Mouse (Mus musculus): ENCODE results near the gene H2al1f.
"Not testable (repeated sequence)": the region's sequence is repeated elsewhere in the genome, so short reads cannot be mapped to it uniquely, and the experiment has no call there.

Gene H2al1f

DNA sequence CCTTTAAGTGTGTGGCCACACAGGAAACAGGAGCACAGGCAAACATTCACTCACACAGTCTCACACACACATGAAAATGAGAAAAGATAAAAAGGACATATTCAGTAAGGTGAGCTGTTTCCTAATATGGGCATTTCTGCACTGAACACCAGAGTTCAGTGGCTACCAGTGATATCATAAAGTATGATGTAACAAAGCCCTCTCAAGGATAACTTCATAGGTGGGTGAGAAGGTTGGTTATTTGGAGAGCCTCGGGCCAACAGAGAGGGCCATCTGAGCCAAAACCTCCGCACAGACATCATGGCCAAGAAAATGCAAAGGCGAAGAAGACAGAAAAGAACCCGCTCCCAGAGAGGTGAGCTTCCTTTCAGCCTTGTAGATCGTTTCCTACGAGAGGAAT, at the start of gene H2al1f:
H2al1f (plus strand) TSS at position 301 of the 400 bp plus-strand sequence.
- not testable (repeated sequence) for DNase-seq (ENCODE audit: extremely low read depth, low read depth)

DNA sequence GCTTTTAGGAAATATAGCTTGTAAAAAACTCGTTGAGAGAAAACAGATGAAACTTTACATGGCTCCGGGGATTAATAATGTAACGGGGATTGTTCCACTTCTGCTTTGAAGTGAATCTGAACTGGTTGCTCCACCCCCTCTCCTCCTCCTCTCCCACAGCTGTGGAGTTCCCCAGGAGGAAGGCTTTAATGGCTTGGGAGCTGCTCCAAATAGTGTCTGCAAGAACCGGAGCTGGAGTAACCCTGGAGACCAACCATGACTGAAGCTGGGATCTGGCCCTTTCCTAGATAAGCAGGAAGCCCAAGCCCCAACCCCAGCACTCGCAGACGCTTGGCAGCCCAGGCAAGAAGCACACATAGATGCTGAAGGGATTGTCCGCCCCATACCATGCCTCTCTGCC, 47.2 kb upstream of the H2al1f start:
- DNase-seq (ENCODE audit: extremely low read depth, low read depth): no peak

DNA sequence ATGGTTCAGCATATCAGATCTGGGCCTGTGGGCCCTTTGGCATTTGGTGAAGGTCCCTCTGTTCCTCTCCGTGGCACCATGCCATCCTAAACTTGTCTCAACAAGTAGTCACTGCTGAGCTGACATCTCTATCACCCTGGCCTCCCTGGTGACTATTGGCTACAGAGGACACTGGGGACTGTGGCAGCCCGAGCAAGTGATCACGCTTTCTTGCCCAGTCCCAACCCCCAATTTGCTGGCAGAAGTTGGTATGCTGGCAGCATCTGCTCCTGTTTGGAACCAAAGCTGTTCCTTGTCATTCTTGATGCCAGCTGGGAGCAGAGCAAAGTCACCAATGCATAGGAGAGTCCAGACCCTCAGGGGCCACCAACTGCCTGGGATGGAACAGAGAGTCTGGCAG, 45.9 kb upstream of the H2al1f start:
- no peak for DNase-seq (ENCODE audit: extremely low read depth, low read depth)

DNA sequence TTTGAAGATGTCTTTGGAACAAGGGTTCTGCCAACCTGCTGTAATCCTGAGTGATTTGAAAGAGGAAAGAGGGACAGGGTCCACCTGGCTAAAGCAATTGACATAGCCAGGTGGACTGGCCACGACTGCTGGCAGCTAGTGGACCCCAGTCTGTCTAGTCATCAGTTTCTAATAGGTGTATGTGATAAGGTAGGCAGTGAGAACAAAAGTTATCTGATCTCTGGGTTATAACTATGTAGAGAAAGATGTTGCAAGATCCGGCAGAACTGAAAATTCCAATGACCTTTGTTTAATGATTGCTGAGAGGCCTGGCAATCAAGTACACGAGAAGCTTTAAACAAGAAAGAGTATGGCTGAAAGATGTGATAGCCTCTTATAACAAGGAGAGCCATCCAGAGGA, 41.8 kb upstream of the H2al1f start:
- no peak for DNase-seq (ENCODE audit: extremely low read depth, low read depth)

DNA sequence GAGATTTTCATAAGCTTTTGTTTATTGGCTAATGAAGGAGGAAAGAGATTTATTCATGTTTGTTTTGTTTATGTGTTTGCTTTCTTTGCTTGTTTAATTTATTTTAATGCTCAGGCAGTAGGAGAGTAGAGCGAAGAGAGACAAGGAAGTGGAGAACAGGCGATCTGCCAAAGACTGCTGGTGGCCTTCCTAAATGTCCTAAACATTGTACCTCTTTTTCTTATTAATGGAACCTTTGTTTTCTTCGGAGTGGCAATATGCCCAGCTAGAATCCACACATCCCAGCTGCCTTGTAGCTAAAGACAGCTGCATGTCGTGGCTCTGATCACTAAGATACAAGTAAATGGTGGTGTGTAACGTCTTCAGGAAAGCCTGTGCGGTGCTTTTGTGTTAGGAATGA, 37.9 kb upstream of the H2al1f start:
- no peak for DNase-seq (ENCODE audit: extremely low read depth, low read depth)

DNA sequence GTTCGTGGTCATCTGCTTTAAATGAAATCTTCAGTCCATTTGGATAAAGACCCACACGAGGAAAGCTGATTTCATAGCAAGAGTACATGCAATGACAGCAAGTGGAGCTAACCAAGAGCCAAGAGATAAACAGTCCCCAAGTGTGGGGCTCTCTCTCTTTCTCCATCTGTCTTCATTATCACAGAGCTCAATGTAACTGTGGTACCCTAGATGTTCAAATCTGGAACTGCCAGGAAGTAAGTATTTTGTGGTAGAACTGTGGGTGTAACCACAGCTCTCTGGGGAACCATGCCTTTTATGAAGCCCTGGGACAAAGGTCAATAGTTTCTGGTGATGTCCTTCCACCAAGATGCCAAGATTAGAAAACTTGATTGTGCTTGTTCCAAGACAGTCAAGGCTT, 34.2 kb upstream of the H2al1f start:
- no peak for DNase-seq (ENCODE audit: extremely low read depth, low read depth)

DNA sequence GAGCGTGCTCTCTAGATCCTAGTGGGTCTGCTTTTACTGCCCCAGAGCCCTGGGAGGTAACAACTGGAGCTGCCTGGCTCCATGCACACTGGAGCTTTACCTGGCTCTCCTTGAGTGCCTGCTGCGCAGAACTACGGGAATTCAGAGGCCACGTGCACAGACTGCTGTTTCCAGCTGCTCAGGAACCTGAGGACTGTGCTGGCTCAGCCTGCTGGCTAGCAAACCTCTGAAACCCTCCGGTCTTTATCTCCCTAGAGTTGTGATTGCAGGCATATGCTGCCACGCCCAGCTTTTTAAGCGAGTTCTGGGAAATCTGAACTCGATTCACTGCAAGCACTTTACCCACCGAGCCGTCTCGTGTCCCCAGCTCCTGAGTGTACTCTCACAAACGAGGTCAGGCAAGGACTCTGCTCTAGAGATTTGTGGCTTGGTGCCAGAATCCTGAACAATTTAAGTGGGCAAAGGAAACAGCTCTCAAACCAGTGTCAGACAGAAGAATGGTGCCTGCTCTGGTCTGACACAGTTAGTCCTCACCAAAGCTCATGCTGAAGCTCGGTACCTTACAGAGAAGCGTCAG, 26.6 kb upstream of the H2al1f start:
- no peak for DNase-seq (ENCODE audit: extremely low read depth, low read depth)

DNA sequence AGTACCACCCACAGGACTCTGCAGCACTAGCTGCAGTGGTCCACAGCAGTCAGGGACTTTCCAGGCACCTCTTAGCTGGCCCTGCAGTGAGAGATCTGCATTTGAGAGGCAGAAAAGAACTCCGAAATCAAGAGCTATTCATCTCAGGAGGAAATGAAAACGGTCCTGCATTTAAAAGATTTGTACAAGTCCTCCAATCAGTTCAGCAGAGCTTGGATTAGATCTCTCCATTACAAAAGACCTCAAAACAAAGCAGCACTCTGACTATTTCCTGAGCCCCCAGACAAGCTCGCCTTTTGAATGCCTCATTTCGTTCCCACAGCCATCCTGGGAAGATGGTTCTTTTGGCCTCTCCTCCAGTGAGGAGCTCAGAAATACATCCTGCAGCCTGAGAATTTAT, 25.7 kb upstream of the H2al1f start:
- no peak for DNase-seq (ENCODE audit: extremely low read depth, low read depth)

DNA sequence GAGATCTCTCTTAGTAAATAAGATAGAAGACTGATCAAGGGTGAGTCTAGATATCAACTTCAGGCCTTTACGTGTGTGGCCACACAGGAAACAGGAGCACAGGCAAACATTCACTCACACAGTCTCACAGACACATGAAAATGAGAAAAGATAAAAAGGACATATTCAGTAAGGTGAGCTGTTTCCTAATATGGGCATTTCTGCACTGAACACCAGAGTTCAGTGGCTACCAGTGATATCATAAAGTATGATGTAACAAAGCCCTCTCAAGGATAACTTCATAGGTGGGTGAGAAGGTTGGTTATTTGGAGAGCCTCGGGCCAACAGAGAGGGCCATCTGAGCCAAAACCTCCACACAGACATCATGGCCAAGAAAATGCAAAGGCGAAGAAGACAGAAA, 16.0 kb upstream of the H2al1f start, which contains the start of gene H2al1a:
H2al1a (plus strand) TSS at position 301 of the 400 bp plus-strand sequence.
- DNase-seq (ENCODE audit: extremely low read depth, low read depth): not testable (repeated sequence)

DNA sequence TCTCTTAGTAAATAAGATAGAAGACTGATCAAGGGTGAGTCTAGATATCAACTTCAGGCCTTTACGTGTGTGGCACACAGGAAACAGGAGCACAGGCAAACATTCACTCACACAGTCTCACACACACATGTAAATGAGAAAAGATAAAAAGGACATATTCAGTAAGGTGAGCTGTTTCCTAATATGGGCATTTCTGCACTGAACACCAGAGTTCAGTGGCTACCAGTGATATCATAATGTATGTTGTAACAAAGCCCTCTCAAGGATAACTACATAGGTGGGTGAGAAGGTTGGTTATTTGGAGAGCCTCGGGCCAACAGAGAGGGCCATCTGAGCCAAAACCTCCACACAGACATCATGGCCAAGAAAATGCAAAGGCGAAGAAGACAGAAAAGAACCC, 12.8 kb upstream of the H2al1f start, which contains the start of gene H2al1b:
H2al1b (plus strand) TSS at position 301 of the 400 bp plus-strand sequence.
- not testable (repeated sequence) for DNase-seq (ENCODE audit: extremely low read depth, low read depth)

DNA sequence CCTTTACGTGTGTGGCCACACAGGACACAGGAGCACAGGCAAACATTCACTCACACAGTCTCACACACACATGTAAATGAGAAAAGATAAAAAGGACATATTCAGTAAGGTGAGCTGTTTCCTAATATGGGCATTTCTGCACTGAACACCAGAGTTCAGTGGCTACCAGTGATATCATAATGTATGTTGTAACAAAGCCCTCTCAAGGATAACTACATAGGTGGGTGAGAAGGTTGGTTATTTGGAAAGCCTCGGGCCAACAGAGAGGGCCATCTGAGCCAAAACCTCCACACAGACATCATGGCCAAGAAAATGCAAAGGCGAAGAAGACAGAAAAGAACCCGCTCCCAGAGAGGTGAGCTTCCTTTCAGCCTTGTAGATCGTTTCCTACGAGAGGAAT, 9.6 kb upstream of the H2al1f start, which contains the start of gene H2al1c:
H2al1c (plus strand) TSS at position 301 of the 400 bp plus-strand sequence.
- DNase-seq (ENCODE audit: extremely low read depth, low read depth): not testable (repeated sequence)

DNA sequence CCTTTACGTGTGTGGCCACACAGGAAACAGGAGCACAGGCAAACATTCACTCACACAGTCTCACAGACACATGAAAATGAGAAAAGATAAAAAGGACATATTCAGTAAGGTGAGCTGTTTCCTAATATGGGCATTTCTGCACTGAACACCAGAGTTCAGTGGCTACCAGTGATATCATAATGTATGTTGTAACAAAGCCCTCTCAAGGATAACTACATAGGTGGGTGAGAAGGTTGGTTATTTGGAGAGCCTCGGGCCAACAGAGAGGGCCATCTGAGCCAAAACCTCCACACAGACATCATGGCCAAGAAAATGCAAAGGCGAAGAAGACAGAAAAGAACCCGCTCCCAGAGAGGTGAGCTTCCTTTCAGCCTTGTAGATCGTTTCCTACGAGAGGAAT, 6.4 kb upstream of the H2al1f start, which contains the start of gene H2al1d:
H2al1d (plus strand) TSS at position 301 of the 400 bp plus-strand sequence.
- DNase-seq (ENCODE audit: extremely low read depth, low read depth): not testable (repeated sequence)

DNA sequence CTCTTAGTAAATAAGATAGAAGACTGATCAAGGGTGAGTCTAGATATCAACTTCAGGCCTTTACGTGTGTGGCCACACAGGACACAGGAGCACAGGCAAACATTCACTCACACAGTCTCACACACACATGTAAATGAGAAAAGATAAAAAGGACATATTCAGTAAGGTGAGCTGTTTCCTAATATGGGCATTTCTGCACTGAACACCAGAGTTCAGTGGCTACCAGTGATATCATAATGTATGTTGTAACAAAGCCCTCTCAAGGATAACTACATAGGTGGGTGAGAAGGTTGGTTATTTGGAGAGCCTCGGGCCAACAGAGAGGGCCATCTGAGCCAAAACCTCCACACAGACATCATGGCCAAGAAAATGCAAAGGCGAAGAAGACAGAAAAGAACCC, 3.3 kb upstream of the H2al1f start, which contains the start of gene H2al1e:
H2al1e (plus strand) TSS at position 301 of the 400 bp plus-strand sequence.
- not testable (repeated sequence) for DNase-seq (ENCODE audit: extremely low read depth, low read depth)

DNA sequence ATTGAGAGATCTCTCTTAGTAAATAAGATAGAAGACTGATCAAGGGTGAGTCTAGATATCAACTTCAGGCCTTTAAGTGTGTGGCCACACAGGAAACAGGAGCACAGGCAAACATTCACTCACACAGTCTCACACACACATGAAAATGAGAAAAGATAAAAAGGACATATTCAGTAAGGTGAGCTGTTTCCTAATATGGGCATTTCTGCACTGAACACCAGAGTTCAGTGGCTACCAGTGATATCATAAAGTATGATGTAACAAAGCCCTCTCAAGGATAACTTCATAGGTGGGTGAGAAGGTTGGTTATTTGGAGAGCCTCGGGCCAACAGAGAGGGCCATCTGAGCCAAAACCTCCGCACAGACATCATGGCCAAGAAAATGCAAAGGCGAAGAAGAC, 3.0 kb downstream of the H2al1f start, which contains the start of gene H2al1g:
H2al1g (plus strand) TSS at position 301 of the 400 bp plus-strand sequence.
- not testable (repeated sequence) for DNase-seq (ENCODE audit: extremely low read depth, low read depth)

DNA sequence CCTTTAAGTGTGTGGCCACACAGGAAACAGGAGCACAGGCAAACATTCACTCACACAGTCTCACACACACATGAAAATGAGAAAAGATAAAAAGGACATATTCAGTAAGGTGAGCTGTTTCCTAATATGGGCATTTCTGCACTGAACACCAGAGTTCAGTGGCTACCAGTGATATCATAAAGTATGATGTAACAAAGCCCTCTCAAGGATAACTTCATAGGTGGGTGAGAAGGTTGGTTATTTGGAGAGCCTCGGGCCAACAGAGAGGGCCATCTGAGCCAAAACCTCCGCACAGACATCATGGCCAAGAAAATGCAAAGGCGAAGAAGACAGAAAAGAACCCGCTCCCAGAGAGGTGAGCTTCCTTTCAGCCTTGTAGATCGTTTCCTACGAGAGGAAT, 6.2 kb downstream of the H2al1f start, which contains the start of gene H2al1h:
H2al1h (plus strand) TSS at position 301 of the 400 bp plus-strand sequence.
- DNase-seq (ENCODE audit: extremely low read depth, low read depth): not testable (repeated sequence)

DNA sequence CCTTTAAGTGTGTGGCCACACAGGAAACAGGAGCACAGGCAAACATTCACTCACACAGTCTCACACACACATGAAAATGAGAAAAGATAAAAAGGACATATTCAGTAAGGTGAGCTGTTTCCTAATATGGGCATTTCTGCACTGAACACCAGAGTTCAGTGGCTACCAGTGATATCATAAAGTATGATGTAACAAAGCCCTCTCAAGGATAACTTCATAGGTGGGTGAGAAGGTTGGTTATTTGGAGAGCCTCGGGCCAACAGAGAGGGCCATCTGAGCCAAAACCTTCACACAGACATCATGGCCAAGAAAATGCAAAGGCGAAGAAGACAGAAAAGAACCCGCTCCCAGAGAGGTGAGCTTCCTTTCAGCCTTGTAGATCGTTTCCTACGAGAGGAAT, 9.4 kb downstream of the H2al1f start, which contains the start of gene H2al1i:
H2al1i (plus strand) TSS at position 301 of the 400 bp plus-strand sequence.
- DNase-seq (ENCODE audit: extremely low read depth, low read depth): not testable (repeated sequence)

DNA sequence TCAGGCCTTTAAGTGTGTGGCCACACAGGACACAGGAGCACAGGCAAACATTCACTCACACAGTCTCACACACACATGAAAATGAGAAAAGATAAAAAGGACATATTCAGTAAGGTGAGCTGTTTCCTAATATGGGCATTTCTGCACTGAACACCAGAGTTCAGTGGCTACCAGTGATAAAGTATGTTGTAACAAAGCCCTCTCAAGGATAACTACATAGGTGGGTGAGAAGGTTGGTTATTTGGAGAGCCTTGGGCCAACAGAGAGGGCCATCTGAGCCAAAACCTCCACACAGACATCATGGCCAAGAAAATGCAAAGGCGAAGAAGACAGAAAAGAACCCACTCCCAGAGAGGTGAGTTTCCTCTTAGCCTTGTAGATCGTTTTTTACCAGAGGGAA, 12.6 kb downstream of the H2al1f start, which contains the start of gene H2al1j:
H2al1j (plus strand) TSS at position 301 of the 400 bp plus-strand sequence.
- DNase-seq (ENCODE audit: extremely low read depth, low read depth): not testable (repeated sequence)

DNA sequence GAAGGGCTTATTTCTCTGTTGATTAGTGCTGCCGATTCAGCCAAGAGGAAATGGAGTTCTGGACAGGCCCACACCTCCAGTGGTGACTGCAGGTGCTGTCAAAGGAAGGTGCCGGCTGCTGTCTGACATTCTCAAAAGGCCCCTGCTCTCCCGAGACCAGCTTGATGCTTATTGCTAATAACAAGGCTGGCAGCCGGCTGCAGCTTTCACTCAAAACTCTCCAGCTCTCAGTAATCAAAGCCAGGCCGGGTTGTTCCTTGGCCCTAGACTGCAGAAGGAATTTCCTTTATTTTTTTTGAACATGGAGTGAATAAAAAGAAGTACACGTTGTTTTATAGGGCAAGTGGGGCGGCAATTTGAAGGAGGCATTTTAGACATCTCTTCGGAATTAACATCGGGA, 30.8 kb downstream of the H2al1f start:
- DNase-seq (ENCODE audit: extremely low read depth, low read depth): no peak

DNA sequence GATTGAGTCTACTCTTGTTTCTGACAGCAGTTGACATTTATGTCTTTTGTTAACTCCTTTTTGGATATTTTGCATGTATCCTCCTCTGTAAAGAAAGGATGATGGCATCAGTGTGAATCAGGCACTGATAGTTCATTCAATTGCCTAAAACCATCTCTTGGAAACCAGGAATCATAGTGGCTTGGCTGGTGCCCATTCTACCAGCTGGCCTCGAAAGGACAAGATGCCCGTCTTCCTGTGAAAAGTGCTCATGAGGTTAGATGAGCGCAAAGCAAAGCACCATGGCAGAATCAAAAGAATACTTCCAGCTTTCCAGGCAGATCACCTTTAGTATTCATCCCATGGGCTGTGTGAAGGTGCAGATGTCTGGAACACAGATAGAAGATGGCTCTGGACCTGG, 31.8 kb downstream of the H2al1f start:
- DNase-seq (ENCODE audit: extremely low read depth, low read depth): no peak

DNA sequence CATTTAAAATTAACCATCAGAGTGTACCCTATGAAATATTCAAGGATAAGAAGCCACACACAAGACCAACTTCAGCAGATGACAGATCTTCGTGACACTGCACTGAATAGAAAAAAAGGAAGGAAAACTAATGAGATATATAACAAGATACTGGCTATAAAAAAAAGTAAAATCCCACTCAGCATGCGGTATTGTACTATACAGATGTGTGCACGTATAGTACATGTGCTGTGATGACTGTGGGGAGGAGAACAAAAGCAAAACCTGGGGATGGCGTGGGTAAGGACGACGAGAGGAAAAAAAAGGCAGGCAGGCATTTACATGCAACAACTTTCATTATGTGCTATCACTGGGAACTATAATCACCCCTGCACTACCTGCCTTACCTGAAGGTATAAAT, 45.9 kb downstream of the H2al1f start:
- DNase-seq (ENCODE audit: extremely low read depth, low read depth): no peak

DNA sequence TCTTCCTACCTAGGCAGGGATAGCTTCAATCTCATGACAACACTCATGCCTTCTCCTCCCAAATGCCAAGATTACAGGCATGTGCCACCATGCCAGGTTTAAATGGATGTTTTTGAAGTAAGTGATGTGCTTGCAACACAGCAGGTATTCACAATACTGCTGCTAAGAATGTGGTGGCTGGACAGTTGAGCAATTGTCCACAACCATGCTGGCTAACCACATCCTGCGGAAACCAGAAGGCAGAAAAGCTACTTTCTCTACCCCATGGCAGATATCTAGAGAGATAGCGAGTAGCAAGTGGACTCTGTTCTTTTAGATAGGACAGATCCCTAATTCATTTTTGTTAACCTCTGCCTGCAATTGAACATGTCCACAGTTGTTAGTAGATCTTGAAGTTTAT, 46.3 kb downstream of the H2al1f start:
- DNase-seq (ENCODE audit: extremely low read depth, low read depth): no peak

DNA sequence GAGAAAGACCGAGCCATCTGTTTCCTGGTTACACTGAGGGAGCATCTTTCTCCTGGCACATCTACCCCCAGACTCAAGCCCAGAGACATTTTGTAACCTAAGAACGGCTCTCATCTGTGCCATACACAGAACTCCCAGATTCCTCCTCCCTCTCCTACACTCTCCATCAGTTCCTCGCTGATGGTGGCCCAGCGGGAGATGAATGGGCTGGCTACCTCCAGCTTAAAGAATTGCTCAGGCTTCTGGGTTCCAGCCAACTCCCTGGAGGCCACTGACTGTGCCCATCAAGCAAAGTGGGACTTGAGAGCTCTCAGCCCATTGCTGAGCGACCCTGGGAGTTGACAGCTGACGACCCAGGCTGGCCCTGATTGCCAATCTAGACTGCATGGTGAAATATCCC, 48.9 kb downstream of the H2al1f start:
- DNase-seq (ENCODE audit: extremely low read depth, low read depth): no peak
